Mouse (Mus musculus) lung, postnatal 14 days (tissue): ENCODE measurements at regions not wholly inside any gene's neighbourhood (a gene's known extent, or its start where the extent isn't known, plus 50 kb on each side); places are given as distances from the start of the nearest gene placed in this dataset.
"Not testable (repeated sequence)": the region's sequence is repeated elsewhere in the genome, so short reads cannot be mapped to it uniquely, and the experiment has no call there.

Source experiments
- DNase-seq: peaks from one replicate; pipeline ENCODE4 v3.0.0; 2021

DNA sequence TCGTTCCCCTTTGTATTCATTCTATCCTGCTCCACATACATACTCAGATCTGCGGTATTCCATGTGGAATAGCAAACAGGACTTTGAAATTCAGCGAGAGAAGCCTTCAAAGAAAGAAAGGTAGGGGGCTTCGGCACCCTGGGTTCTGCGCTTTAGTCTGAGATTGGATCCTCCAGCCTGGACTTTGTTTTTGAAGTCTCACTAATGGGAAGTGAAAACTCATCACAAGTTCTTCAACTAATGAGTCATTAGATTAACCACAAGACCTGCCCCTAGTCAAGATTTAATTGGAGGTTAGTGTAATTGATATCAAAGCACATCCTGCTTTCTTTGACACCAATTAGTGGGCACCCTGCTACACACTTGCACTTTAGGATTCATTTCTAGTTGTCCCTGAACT lies 492.5 kb upstream of the Zfp960 start:
- no peak for DNase-seq

DNA sequence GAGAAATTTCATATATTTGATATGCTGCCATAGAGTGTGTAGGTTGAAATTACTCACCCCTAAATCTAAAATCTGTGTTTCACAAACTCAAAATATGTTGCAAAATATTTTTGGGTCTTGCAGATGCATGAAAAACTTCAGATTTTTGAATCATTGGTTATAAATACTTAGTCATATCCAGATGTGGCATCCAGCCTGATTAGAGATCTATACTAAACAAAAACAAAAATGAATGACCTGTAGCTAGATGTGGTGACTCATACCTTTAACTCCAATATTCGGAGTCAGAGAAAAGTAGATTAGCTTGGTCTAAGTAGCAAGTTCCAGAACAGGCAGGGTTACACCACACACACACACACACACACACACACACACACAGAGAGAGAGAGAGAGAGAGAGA lies 475.1 kb upstream of the Zfp960 start:
- no peak for DNase-seq

DNA sequence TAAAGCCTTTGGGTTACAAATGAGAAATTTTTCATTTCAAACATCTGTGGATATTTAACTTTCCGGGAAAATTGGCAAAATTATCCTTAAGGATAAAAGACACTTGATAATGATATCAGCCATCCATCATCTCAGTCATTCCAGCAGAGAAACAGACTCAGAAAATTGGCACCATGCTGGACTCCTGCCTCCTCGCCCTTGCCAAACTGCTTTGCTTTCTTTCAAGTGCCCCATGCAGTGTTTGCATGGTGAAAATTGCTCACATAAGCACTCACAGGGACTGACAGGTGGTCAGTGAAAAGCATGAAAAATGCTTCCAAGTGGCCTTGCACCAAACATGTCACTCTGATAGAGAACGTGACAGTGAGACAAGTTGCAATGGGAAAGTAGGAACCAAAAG lies 464.2 kb upstream of the Zfp960 start:
- no peak for DNase-seq

GRCm38 (mm10) chr17:16612405-16612979 lies 451.4 kb upstream of the Zfp960 start:
- DNase-seq: no peak

DNA sequence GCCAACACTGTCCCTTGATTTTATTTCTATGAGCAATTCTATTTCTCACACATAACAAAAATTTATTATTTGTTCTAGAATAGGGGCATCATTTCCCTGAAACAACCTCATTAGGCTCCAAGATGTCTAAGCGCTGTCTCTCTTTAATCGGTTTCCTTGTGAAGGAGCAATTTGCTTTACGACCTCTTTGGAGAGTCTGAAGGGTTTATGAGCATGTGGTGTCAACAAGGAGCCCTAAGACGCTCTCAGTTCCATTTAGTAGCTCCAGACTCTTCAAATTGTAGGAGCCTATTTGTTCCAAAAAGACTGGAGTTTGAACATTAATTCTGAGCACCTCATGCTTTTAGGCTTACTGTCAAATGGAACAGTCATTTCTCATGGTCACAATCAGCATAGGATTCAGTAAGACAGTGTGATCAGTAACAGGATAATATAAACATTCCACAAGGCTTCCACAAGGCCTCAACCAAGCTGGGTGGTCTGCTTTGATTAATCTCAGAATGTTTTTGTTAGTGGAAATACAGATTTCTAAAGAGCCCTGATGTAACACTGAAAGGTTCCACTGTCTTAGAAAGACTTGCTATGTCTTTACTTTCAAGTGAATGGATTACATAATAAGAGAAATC lies 441.9 kb upstream of the Zfp960 start:
- DNase-seq: no peak

DNA sequence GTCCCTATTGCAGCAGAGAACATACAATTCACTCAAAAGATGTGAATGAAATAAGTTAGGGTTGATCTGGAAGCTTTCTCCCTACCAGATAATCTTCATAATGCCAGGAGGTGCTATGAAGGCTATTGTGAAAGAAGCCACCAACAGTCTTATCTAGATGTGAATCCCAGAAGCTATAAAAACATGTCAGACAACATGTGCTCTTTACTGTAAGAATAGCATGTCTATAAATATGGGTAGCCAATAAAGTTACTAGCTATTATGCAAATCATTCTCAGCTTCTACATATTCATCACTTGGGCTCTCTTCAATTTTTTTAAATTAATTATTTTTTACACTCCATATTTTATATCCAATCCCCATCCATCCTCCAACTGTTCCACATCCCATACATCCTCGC lies 434.1 kb upstream of the Zfp960 start:
- DNase-seq: no peak

DNA sequence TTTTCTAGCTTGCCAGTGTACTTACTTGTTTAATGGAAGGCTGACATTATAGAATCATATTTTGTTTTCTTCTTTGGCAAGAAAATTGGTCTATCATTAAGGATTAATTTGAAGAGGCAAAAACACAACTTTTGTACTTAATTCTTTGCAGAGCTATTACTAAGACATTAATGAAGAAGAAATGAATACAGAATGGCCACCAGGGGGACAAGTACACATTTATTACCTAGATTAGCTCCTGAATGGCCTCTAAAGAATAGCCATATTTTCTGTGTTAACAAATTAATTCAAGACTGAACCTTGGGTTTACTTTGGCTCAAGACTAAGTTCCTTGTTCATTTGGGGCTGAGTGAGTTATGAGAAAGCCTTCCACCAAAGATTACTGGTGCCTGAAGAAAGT lies 430.5 kb upstream of the Zfp960 start:
- no peak for DNase-seq

DNA sequence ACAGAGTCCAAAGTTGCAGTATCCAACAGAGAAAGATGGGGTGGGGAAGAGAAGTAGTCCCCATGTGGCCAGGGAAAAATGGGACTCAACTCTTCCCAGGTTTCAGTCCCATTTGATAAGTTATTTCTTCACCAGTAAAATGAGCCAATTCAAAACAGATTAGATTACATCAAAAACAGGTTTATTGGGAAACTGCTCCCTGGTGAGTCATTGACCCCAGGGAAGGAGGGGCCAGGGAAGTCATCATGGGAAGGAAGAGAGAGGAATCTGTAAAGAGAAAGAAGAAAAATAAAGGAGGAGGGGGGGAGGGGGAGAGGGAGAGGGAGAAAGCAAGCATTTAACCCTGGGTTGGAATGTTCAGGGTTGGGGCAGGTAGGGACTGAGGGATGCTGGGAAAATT lies 426.4 kb upstream of the Zfp960 start:
- no peak for DNase-seq

- no peak for DNase-seq
Measured at GRCm38 (mm10) chr17:16647942-16648341, 416.0 kb upstream of the Zfp960 start.

GRCm38 (mm10) chr17:16665253-16665652 lies 398.7 kb upstream of the Zfp960 start:
- DNase-seq: no peak

DNA sequence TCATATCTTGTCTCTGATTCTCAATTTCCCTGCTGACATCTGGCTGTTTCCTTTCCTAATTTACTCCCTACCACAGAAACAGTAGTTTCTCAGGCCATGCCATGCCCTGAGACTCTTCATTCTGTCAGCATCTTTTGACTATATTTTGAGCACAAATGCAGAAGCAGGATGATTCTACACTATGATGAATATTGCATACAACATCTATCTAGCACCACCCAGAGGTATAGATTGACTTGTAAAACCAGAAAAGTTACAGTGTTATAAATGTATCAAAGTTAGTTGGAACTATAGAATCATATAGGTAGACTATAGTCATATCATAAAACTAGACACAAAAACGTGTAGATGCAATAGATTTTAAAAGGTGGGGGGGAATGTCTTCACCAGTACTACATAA lies 396.3 kb upstream of the Zfp960 start:
- DNase-seq: no peak

GRCm38 (mm10) chr17:16704199-16704598 lies 359.7 kb upstream of the Zfp960 start:
- no peak for DNase-seq

DNA sequence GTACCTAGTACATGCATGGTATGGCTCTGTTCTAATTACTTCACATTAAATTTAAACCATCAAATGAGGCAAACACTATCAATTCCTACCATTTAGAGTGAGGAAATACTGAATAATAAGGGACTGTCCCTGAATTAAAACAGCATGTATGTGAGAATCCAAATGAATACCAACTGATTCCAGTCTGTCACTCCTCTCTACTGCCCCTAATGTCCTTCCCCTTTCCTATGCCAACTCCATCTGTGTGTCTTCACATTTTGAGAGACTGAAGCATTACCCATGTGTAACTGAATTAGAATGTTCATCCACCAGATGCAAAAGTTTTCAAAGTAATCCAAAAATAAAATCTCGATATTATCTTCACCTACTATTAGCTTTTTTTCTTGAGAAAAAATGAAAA lies 358.0 kb upstream of the Zfp960 start:
- DNase-seq: no peak

DNA sequence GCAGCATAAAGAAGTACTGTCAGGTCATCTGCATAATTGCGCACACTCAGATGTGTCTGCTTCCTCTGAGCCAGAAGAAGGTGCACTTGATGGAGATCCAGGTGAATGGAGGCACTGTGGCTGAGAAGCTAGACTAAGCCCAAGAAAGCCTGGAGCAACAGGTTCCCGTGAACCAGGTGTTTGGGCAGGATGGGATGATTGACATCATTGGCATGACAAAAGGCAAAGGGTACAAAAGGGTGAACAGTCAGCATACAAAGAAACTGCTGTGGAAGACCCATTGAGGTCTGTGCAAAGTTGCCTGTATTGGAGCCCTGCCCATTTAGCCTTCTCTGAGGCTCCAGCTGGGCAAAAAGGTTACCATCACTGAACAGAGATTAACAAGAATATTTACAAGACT lies 337.0 kb upstream of the Zfp960 start:
- no peak for DNase-seq

- no peak for DNase-seq
Measured at GRCm38 (mm10) chr17:16753090-16753489, 310.8 kb upstream of the Zfp960 start.

- not testable (repeated sequence) for DNase-seq
Measured at GRCm38 (mm10) chr17:16770587-16770986, 293.3 kb upstream of the Zfp960 start.

GRCm38 (mm10) chr17:16798316-16798715 lies 265.6 kb upstream of the Zfp960 start:
- no peak for DNase-seq

DNA sequence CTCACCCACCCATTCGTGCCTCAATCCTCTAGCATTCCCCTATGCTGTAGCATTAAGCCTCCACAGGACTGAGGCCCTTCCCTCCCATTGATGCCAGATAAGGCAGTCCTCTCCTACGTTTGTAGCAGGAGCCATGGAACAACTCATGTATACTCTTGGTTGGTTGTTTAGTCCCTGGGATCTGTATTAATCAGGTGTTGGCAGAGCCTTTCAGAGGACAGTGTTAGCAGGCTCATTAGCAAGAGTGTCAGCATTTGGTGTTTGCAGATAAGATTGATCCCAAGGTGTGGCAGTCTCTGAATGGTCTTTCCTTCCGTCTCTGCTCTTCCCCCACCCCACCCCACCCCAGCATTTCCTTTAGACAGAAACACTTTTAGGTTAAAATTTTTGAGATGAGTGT lies 258.9 kb upstream of the Zfp960 start:
- DNase-seq: no peak

- no peak for DNase-seq
Measured at GRCm38 (mm10) chr17:16818421-16818820, 245.5 kb upstream of the Zfp960 start.

- DNase-seq: no peak
Measured at GRCm38 (mm10) chr17:16821716-16822115, 242.2 kb upstream of the Zfp960 start.

- DNase-seq: no peak
Measured at GRCm38 (mm10) chr17:16839152-16839551, 224.8 kb upstream of the Zfp960 start.

GRCm38 (mm10) chr17:16860771-16861170 lies 203.1 kb upstream of the Zfp960 start:
- no peak for DNase-seq

GRCm38 (mm10) chr17:16900791-16901190 lies 163.1 kb upstream of the Zfp960 start:
- DNase-seq: peak; percentile 45

- DNase-seq: no peak
Measured at GRCm38 (mm10) chr17:16918191-16918590, 145.7 kb upstream of the Zfp960 start.

DNA sequence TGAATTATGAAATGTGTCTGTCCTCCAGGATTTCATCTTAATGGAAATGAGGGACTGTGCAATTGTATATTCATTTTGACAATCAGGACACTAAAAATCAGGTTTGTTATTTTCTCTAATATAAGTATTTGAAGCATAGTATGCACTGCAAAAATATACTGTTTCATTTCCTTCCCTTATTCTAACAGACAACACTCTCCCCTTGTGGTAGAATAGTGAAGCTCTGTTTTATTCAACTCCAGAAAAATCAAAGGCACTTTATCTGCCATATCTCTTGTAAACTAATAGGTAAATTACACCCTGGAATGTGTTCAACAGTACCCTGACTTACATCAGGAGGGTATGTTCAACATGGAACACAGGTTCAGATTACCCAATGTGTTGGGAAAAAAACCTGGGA lies 137.7 kb upstream of the Zfp960 start:
- DNase-seq: no peak
